Mouse (Mus musculus): Measurements from ENCODE around the gene E4f1. TPM values are rescaled to one million over a fixed set of nuclear protein-coding genes. Genes with fewer than 3 reads are reported as not detected.
"Not testable (repeated sequence)": the region's sequence is repeated elsewhere in the genome, so short reads cannot be mapped to it uniquely, and the experiment has no call there.

The E4f1 gene
- polyA plus RNA-seq, 1 experiment: 50.4 TPM

GRCm38 (mm10) chr17:24425905-24426304 lies 44.2 kb downstream of the E4f1 start:
- DNase-seq (ENCODE audit: low read depth, low spot score): no peak
- 42% methylated on average over 7 of the region's 7 CpGs for WGBS

GRCm38 (mm10) chr17:24425326-24425725 lies 44.8 kb downstream of the E4f1 start:
- WGBS: 38% methylated on average over 6 of the region's 8 CpGs
- not testable (repeated sequence) for DNase-seq (ENCODE audit: low read depth, low spot score)

DNA sequence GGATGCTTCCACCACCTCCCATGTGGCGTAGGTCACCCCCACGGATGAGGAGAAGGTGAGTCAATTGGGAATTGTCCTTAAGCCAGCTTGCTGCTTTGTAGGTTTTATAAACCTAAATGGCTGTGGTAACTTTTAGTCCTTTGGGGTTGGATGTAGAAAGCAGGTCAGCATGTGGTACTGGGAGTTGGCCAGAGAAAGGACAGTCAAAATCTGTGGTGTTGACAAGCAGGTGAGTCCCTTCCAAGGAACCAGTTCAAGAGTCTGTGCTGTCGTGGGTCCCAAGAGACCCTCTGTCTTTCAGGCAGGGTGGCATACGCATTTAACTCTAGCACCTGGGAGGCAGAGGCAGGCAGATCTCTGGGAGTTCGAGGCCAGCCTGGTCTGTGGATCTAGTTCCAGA lies 45.6 kb downstream of the E4f1 start:
- DNase-seq (ENCODE audit: low read depth, low spot score): no peak
- WGBS: 89% methylated on average over 5 of the region's 5 CpGs

- 80% methylated on average over 4 of the region's 4 CpGs for WGBS
- no peak for DNase-seq (ENCODE audit: low read depth, low spot score)
Measured at GRCm38 (mm10) chr17:24423114-24423513, 47.0 kb downstream of the E4f1 start.

GRCm38 (mm10) chr17:24416051-24416652 lies 54.0 kb downstream of the E4f1 start:
- DNase-seq (ENCODE audit: low read depth, low spot score): no peak
- WGBS: 55% methylated on average over 3 of the region's 3 CpGs

GRCm38 (mm10) chr17:24415011-24415410 lies 55.1 kb downstream of the E4f1 start:
- under 1% methylated on average over 21 of the region's 21 CpGs for WGBS
- DNase-seq (ENCODE audit: low read depth, low spot score): no peak

GRCm38 (mm10) chr17:24414230-24414976 lies 55.7 kb downstream of the E4f1 start, which contains the start of gene Rnps1:
Gene Rnps1 (plus strand): TSS chr17:24414565.
- DNase-seq (ENCODE audit: low read depth, low spot score): peak; percentile 97
- WGBS: under 1% methylated on average over 64 of the region's 64 CpGs

- WGBS: 9% methylated on average over 22 of the region's 22 CpGs
- no peak for DNase-seq (ENCODE audit: low read depth, low spot score)
Measured at GRCm38 (mm10) chr17:24413557-24414211, 56.4 kb downstream of the E4f1 start.

- 88% methylated on average over 12 of the region's 12 CpGs for WGBS
Measured at GRCm38 (mm10) chr17:24407116-24407803, 62.9 kb downstream of the E4f1 start.

DNA sequence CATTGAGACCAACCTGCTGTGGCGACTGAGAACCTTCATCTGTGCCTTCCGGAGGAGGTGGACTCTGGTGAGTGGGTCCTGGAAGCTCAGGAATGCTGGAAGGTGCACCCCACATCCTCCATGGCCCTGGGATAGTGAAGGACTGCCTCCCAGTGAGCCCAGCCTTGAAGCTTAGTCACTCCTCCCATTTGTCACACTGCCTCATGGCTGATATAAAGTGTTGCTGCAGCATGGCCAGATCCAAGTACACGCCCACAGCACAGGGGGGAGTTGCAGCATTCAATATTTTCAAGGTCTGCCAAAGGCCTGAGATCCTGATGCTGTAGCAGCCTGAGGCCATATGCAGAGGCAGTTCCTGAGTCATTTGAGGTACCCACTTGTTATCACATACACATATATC lies 67.7 kb downstream of the E4f1 start:
- DNase-seq (ENCODE audit: low read depth, low spot score): no peak
- 86% methylated on average over 3 of the region's 3 CpGs for WGBS

More at GRCm38 (mm10) chr17:24407116-24407803, 62.9 kb downstream of the E4f1 start:
- no peak for DNase-seq (ENCODE audit: low read depth, low spot score)

DNA sequence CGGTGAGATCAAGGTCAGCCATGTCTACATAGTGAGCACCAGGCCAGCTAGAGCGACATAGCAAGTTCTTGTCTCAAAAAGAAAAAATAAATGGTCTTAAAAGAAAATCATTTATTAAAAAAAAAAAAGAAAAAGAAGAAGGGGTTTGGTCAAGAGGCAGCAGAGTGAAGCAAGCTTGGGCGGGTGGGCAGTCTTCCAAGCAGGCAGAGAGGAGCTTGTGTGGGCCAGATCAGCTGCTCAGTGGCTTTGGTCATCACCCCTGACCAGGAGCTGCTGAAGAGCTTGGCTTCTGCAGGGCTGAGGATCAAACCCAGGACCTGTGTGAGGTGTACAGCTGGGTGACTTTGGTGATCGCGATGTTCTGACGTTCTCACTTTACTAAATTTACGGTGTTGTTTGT lies 75.7 kb downstream of the E4f1 start:
- WGBS: 70% methylated on average over 7 of the region's 7 CpGs
- no peak for DNase-seq (ENCODE audit: low read depth, low spot score)

Other genes starting within 250 kb of the E4f1 start
- 8.4 and 9.7 TPM in 2 replicates for gene Tedc2, start 249.5 kb downstream of the E4f1 start, polyA plus RNA-seq (2012; rRNA removed)
- 15.2 and 15.6 TPM in 2 replicates for gene Ccnf, start 218.8 kb downstream of the E4f1 start, polyA plus RNA-seq (2012; rRNA removed)
- 0.01 TPM in 1 of 2 replicates, not detected in the other for gene Abca17, start 119.2 kb downstream of the E4f1 start, polyA plus RNA-seq (2012; rRNA removed)
- 23.2 and 29.1 TPM in 2 replicates for gene Abca3, start 118.4 kb downstream of the E4f1 start, polyA plus RNA-seq (2012; rRNA removed)
- gene Rnps1, start 55.7 kb downstream of the E4f1 start, polyA plus RNA-seq (2012; rRNA removed): 139 and 141 TPM in 2 replicates
- gene Eci1, start 43.7 kb downstream of the E4f1 start, polyA plus RNA-seq (2012; rRNA removed): 87.3 and 119 TPM in 2 replicates
- gene Dnase1l2, start 27.2 kb downstream of the E4f1 start, polyA plus RNA-seq (2012; rRNA removed): 5.2 and 6.6 TPM in 2 replicates
- gene Pgp, start 79 bp upstream of the E4f1 start, polyA plus RNA-seq (2012; rRNA removed): 82.9 and 90.7 TPM in 2 replicates
- gene Bricd5, start 3.6 kb upstream of the E4f1 start, polyA plus RNA-seq (2012; rRNA removed): 2.6 and 2.8 TPM in 2 replicates
- gene Mlst8, start 8.8 kb upstream of the E4f1 start, polyA plus RNA-seq (2012; rRNA removed): 43.0 and 54.9 TPM in 2 replicates
- 0.26 and 0.59 TPM in 2 replicates for gene Caskin1, start 18.3 kb upstream of the E4f1 start, polyA plus RNA-seq (2012; rRNA removed)
- gene Traf7, start 57.6 kb upstream of the E4f1 start, polyA plus RNA-seq (2012; rRNA removed): 119 and 178 TPM in 2 replicates
- gene Rab26, start 63.9 kb upstream of the E4f1 start, polyA plus RNA-seq (2012; rRNA removed): 0.41 and 0.52 TPM in 2 replicates
- 25.5 and 35.8 TPM in 2 replicates for gene Pkd1, start 79.5 kb upstream of the E4f1 start, polyA plus RNA-seq (2012; rRNA removed)
- gene Tsc2, start 162.3 kb upstream of the E4f1 start, polyA plus RNA-seq (2012; rRNA removed): 84.7 and 109 TPM in 2 replicates
- gene Nthl1, start 162.4 kb upstream of the E4f1 start, polyA plus RNA-seq (2012; rRNA removed): 7.3 and 7.5 TPM in 2 replicates
- 30.0 and 37.4 TPM in 2 replicates for gene Slc9a3r2, start 180.0 kb upstream of the E4f1 start, polyA plus RNA-seq (2012; rRNA removed)
- not detected in 2 replicates for gene Npw, start 188.1 kb upstream of the E4f1 start, polyA plus RNA-seq (2012; rRNA removed)
- gene Zfp598, start 199.4 kb upstream of the E4f1 start, polyA plus RNA-seq (2012; rRNA removed): 52.1 and 78.3 TPM in 2 replicates
- gene Syngr3, start 219.6 kb upstream of the E4f1 start, polyA plus RNA-seq (2012; rRNA removed): 1.8 and 2.7 TPM in 2 replicates
- 22.8 and 22.9 TPM in 2 replicates for gene Gfer, start 225.8 kb upstream of the E4f1 start, polyA plus RNA-seq (2012; rRNA removed)
- gene Noxo1, start 225.9 kb upstream of the E4f1 start, polyA plus RNA-seq (2012; rRNA removed): 181 and 212 TPM in 2 replicates
- gene Tbl3, start 237.3 kb upstream of the E4f1 start, polyA plus RNA-seq (2012; rRNA removed): 46.1 and 51.7 TPM in 2 replicates
- gene Rnf151, start 247.8 kb upstream of the E4f1 start, polyA plus RNA-seq (2012; rRNA removed): 0.12 and 0.35 TPM in 2 replicates
- 3,715 and 4,974 TPM in 2 replicates for gene Rps2, start 247.8 kb upstream of the E4f1 start, polyA plus RNA-seq (2012; rRNA removed)